Mouse (Mus musculus): ENCODE measurements at regions not wholly inside any gene's neighbourhood (a gene's known extent, or its start where the extent isn't known, plus 50 kb on each side); places are given as distances from the start of the nearest gene placed in this dataset.
"Not testable (repeated sequence)": the region's sequence is repeated elsewhere in the genome, so short reads cannot be mapped to it uniquely, and the experiment has no call there.

DNA sequence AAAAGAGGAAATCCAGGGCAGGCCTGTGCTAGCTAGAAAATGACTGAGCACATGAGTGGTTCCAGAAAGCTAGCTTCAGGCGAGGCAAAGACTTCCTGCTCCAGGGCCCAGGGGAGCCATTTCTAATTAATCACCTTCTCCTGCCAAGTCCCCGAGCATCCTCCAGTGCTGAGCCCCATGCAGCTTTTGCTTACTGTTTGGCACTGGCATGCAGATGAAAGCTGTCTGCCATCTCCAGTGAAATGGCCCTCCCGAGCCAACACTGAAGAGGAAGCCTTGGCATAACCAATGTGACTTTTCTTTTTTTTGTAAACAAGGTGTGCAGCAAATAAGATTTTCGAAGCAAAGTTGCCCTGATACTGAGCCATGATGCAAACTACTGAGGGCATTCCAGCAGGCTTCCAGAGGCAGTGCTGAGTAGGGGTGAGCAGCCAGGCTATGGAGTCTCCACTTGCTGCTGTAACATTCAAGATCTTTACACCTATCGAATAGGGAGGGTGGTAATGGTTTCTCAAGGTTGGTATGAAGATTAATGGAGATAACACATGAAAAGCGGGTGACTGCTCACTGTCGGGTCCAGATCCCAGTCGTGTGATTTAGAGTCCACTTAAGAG is 125.4 kb upstream of the Immp2l start:
- peak; percentile 61 for DNase-seq (ENCODE audit: low spot score)

DNA sequence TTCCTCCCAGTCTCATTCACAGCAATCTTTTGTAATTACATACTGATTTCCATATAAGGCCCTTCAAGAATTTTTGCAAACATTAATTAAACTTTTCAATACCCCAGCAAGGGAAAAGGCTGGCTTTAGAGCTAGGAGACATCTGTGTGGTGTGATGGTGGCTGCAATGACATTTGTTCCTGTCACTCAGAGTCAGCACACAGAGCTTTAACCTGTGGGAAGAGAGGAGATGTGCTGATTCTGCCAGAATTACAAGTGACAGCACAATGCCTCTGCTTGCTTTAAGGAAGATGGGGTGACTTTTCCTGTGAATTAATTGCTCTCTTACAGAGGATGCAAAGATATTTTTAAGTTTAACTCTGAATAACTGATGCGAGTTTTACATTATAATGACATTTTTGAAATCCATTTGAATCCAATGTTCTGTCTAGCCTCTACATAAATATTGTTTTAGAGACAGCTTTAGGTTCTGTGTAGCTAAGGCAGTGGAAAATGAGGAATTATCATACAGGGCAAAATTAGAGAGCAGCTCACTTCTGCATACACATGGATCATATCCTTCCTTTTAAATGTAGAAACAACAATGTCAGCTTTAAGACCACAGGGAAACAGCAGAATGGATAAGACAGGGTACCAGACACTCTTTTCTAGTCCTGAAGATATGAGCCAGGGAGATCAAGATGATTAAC is 118.1 kb upstream of the Immp2l start:
- no peak for DNase-seq (ENCODE audit: low spot score)

DNA sequence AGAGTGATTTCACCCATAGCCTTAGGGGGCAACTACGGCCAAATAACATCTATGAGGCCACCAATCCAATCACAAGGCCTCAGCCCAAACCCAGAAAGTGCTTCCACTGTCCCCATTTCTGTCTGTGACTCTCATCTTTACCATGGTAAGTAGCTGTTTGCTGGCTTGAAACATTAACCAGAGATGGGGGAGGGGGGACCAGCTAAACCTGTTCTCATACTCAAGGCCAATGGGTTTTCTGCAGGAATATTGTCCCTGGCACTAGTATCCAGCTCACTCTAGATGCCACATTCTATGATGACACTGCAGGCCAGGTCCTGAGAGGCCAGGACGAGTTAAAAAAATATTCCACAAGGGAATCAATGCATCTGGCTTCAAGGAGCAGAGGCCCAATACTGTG is 117.1 kb upstream of the Immp2l start:
- no peak for DNase-seq (ENCODE audit: low spot score)

DNA sequence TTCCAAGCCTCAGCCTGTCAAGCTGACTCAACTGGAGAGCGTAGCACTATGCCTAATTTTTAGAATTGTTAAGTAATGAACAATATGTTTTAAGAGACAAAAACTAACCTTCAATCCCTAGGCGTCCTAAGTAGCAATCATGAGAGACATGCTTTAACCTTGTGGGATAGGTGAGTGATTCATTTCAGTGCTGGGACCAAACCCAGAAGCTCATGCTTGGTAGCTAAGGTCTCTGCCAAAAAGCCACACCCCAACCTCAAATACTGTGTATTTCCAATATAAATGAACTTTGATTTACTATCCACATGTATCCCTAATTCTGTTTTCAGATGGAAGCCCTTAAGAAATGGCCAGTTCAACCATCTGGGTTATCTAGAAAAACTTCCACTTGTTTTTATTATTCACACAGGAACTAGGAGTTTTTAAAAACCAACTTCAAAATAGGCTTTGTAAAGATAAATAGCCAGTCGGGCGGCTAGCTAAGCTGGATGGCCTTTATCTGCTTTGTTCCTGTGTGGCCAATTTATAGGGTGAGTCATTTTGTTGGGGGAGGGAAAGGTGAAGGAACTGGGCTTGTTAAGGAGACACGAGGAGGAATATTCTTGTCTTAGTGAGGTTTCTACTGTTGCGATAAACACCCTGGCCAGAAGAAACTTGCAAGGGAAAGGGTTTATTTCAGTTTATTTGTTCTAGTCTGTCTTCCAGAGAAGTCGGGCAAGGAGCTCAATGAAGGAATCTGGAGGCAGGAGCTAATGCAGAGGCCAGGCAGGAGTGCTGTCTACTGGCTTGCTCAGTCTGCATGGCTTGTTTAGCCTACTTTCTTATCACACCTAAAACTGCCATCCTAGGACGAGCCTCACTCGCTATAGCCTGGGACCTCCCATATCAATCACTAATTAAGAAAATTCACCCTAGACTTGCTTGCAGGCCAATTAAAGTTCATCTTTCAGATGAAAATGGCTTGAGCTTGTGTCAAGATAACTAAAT is 114.8 kb upstream of the Immp2l start:
- DNase-seq (ENCODE audit: low spot score), result no peak

DNA sequence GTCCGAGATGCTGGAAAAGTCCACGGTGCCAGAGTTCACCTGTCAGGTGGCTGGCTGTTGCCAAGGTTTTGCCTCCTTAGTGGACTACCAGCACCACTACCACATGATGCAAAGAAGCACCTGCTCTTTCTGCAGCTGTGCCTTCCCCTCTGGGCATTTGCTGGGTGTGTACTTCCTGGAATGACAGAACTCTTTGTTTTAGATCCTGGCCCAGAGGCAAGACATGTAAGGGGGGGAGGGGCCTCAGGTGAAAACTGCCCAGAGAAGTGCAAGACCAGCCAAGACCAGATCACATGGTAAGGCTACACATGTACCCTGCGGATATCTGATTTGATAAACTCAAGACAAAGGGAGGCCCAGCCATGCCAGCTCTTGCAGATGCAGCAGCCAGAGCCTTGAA is 106.4 kb upstream of the Immp2l start:
- DNase-seq (ENCODE audit: low spot score), result no peak

DNA sequence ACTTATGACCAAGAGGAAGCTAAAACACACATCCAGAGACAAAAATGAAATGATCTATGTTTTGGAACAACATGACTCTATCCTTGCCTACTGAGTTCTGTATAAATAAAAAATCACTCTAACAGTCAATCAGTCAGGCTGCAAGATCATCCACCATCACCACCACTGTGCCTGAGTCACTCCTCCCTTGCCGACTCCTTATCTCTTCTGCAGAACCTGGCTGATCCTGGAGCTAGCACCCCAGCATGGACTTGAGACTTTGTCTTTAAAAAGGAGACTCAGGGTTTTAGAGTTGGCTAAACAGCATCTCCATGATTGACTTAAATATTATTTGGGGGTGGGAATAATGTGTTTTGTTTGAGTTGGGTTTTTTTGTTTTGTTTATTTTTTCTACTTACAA is 101.9 kb upstream of the Immp2l start:
- DNase-seq (ENCODE audit: low spot score), result no peak

DNA sequence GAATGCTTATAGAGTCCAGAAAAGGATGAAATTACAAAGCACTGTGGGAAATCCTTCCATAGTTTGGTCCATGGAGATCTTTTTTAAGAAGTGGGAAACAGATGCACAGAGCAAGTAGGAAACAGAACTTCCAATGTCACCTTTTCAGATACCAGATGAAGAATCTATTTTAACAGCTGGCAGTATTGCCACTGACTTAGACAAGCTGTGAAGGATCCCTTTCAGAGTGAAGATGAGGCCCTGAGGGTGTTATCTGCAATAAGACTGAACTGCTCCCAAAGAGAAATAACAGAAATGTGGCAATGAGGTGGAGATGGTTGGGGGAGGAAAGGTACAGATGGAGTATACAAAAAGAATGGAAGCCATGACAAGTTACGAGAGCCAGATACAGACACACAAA is 97.2 kb upstream of the Immp2l start:
- no peak for DNase-seq (ENCODE audit: low spot score)

DNA sequence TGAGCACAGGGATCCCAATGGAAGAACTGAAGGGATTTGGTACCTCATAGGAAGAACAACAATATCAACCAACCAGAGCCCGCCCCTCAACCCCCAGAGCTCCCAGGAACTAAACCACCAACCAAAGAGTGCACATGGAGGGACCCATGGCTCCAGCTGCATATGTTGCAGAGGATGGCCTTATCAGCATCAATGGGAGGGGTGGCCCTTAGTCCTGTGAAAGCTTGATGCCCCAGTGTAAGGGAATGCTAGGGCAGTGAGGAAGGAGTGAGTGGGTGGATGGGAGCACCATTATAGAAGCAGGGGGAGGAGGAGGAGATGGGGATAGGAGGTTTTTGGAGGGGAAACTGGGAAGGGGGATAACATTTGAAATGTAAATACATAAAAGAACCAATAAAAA is 94.5 kb upstream of the Immp2l start:
- DNase-seq (ENCODE audit: low spot score), result not testable (repeated sequence)

DNA sequence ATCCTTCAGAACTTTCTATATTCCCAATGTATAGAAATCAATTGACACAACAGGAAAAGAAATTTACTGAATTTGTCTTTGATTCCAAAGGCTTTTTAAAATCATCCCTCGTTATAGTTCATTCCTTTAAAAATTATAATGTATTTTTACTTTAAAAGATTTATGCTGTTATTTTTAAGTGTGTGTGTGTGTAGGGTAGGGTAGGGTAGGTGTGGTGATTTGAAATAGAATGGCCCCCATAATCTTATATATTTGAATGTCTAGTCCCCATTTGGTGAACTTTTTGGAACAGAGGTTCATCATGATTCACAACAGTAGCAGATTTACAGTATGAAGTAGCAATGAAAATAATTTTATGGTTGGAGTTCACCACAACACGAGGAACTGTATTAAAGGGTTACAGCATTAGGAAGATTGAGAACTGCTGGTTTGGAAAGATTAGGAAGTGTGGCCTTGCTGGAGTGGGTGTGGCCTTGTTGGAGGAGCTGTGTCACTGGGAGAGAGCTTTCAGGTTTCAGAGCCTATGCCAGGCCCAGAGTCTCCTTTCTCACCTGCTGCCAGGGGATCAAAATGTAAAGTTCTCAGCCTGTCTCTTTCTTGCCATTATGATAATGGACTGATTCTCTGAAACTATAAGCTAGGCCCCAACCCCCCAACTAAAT is 88.7 kb upstream of the Immp2l start:
- DNase-seq (ENCODE audit: low spot score), result no peak

DNA sequence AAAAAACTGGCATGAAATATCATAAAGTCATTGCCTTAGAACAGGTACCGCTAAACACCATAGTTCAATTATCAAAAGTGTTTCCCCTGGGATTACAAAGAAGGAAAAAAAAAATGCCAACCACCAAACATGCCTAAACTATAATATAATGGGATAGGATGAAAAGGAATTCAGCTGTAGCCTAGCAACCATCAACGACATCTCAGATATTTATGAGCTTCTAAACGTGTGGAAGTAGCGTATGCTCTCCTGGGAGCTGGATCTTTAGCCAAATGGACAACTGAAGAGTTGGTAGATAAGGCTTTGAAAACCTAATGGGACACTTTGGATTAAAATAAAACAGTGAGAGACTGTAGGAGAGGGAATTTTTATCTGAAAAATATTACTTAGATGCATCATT is 86.9 kb upstream of the Immp2l start:
- peak; percentile 23 for DNase-seq (ENCODE audit: low spot score)

DNA sequence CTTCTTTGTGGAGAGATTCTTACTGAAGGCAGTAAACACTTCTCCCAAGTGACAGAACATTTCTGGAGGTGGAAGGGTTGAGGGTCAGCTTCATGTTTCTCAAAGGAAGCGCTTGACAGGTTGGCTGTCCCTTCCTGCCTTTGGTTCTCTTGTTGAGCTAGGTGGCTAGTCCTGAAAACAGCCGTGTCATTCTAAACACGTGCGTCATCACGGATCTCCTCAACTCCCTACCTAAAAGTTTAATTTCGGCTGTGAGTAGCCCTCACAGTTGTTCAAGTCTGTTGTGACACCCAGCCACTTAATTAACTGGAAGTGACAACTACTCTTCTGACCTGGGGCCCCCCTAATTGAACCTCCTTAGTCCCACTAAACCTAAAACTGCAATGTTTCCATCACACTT is 77.0 kb upstream of the Immp2l start:
- DNase-seq (ENCODE audit: low spot score), result no peak

DNA sequence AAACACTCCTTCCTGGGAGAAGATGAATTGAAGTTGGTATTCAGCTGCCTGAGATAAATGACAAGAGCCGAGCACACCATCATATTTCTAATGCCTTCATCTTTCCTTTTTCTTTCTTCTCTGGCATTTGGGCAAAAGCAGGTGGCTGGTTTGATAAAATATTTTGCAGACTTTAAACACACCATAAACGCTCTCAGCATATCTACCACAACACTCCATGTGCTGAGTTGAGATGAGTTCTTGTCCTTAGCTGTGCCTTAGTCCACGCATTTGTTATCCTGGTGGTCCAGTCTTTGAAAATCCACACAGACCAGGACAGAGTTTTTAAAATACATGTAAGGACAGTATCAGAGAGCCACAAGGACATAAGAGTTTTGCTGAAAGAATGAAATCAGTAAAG is 74.3 kb upstream of the Immp2l start:
- DNase-seq (ENCODE audit: low spot score), result no peak

DNA sequence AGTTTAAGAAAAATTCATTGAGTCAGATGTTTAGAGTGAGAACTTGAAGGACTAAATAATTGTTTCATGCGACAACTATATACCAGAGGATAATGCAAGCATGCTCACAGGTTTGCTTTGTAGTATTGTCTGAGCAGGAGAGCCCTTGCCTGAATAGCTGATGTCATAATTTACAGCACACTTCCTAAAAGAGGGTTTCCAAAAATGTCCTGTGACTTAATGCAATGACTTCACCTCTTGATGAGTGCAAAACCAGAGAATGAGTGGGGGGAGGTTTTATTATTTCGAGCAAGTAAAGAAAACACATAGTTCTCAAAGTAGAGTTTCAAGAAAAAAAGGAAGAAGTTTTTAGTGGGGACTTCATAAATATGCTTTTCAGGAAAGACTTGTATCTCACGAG is 65.4 kb upstream of the Immp2l start:
- DNase-seq (ENCODE audit: low spot score), result no peak

DNA sequence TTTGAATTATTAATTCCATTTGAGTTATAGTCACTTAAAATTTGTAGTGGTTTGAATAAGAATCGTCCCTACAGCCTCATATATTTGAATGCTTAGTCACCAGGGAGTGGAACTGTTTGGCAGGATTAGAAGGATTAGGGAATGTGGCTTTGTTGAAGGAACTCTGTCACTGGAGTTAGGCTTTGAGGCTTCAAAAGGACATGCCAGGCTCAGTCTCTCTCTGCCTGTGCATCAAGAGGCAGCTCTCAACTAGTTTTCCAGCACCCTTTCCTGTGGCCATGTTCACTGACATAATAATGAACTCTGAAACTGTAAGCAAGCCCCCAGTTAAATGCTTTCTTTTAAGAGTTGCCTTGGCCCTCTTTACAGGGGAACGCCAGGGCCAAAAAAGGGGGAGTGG is 58.9 kb upstream of the Immp2l start:
- no peak for DNase-seq (ENCODE audit: low spot score)

DNA sequence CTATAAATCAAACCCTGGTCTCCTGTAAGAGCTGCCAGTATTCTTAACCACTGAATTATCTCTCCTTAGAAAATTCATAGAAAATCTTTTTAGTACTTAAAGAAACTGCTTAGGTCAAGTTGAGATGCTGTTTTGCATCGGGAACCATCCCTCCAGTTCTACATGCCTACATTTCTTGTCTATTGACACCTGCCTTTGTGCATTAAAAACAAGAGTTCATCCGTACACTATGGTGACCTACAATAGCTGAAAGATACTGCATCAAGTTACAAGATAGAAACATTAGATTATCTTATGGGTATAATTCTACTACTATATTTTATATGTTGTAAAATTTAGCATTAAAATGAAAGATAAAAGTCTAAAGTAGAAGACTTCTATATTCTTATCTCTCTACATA is 57.6 kb upstream of the Immp2l start:
- DNase-seq (ENCODE audit: low spot score), result no peak

DNA sequence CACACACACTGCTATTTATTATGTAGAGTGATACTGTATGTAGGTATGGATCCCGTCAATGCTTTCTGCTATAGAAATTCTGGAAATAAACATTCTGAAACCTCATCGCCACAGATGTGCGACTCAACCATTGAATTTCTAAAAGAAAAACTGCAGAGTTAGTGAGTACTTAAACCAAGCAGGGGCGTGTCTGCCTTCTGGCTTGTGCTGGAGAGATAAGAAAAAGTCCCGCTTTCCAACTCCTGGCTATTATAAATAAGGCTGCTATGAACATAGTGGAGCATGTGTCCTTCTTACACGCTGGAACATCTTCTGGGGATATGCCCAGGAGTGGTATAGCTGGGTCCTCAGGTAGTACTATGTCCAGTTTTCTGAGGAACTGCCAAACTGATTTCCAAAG is 57.2 kb upstream of the Immp2l start:
- peak; percentile 6 for DNase-seq (ENCODE audit: low spot score)

DNA sequence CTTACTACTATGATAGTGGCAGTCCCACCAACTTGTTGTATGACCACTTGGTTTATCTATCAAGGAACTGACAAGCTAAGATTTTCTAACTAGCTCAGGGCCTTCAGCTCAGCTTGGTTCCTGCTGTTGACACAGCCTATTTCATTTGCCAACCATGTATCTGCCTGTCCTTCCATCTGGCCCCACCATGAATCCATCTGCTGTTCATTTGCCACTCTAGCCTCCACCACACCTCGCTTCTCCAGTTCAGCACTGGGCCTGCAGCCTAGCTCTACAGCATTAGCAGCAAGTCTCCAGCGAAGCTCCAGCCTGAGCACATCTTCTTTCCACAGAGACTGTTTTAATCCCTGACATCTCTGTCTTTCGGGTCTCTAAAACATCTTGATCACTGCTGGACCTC is 51.0 kb upstream of the Immp2l start:
- no peak for DNase-seq (ENCODE audit: low spot score)

All from embryo, embryonic 10.5 days (tissue).